Mouse (Mus musculus) kidney, adult 9 months (tissue): ENCODE results near the gene Vps41.

Experiments
- DNase-seq: peaks from one replicate; pipeline ENCODE4 v3.0.0; 2022

Vps41 gene

GRCm38 (mm10) chr13:18717185-18717584 lies at the start of gene Vps41:
Gene Vps41 (plus strand): TSS chr13:18717286.
- peak; percentile 91 for DNase-seq

- DNase-seq = peak; percentile 15
These were observed 18.5 kb upstream of the Vps41 start for GRCm38 (mm10) chr13:18698518-18699065.

DNA sequence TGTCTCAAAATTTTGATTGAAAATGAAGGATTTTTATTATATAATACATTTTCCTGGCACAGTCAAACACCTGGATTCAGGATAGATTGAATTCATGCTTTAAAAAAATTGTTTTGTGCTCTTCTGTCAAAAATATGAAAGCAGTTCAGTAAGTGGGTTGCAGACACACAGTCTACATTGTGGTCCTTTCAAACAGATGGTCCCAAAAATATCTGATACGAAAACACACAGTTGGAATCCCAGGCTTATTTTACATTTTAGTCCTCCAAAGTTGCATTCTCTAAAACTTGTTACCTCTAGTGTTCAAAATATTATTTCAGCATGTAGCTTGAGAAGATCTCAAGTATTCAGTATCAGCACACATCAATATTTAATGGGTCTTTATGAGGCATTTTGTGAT lies 5.4 kb upstream of the Vps41 start:
- no peak for DNase-seq

DNA sequence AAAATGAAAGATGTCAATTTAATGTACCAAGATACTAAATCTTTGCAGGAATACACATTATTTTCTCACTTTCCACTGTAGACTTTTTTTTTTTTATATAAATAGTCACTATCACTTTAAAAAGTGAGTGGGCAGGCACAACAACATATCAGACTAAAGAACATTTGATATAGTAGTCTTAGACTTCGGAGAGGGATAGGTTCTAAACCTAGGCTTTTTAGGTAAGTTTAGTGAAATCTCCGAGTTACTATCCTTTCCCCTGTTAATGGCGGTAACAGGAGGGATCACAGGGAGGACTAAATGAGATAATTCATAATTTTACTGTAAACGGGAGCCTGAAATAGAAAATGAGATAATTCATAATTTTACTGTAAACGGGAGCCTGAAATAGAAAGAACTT lies 379 bp upstream of the Vps41 start:
- no peak for DNase-seq

DNA sequence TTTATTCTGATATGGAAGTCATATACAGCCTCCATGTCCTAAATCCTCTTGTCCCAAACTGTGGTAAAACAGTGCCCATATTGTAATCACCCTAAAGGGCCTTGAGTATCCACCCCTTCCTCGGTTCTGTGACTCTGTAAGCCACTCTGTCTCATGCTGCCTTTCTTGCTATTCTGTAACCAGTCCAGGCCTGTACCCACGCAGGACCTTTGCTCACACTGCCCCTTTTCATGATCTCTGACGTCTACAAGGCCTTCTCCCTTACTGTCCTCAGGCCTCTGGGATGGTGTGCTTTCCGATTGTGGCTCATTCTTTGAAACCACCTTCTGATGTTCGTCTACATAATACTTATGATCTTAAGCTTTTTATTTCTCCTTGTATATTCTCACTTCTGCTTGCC lies 1.4 kb downstream of the Vps41 start:
- peak; percentile 40 for DNase-seq

GRCm38 (mm10) chr13:18730666-18731065 lies 13.6 kb downstream of the Vps41 start:
- no peak for DNase-seq

GRCm38 (mm10) chr13:18736590-18736989 lies 19.5 kb downstream of the Vps41 start:
- DNase-seq = no peak

DNA sequence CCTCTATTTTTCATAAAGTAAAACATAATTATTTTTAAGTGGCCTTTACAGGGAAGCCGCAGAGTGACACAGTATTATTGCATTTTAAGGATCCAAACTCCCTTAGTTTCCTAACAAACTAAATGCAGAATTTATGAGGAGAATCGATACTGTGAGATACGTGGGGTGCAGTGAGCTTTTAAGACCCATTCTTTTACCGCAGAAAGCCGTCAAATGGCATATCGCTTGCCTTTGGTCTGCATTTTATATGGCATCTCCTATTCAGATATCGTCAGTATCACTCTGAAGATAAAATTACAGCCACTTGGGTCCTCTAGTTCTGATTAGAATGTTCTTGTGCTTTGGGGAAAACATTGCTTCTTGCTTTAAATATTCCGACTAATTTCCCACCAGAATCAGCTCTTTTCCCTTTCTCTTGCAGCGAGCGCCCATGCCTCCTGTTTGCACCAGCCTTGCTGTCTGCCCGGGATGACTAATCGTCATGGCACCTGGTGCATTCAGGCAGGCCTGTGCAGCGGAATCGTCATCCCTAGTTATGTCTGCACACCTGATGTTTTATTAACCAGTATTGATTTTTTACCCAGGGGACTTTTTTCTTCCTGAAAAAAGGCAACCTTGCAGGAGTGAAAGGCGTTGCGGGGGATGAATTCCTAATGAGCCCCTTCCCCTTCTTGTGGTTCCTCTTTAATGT lies 26.6 kb downstream of the Vps41 start:
- DNase-seq = no peak

GRCm38 (mm10) chr13:18744266-18744652 lies 27.2 kb downstream of the Vps41 start:
- no peak for DNase-seq

DNA sequence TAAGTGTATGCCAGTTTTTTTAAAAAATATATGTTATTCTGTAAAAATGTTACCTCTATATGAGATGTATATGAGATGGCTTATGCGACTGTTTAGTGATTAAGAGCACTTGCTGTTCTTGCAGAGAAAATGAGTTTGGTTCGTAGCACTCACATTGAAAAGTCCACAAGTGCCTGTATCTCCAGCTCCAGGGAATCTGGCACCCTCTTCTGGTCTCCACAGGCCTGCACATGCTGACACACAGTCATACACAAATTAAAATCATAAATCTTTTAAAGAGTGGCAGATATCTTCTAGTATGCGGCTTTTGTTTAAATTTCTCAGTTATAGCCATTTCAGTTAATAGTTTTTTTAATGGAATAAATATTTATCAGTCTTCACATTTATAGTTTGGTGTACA lies 40.9 kb downstream of the Vps41 start:
- DNase-seq = peak; percentile 18

- peak; percentile 38 for DNase-seq
These were observed 42.4 kb downstream of the Vps41 start for GRCm38 (mm10) chr13:18759361-18760056.

GRCm38 (mm10) chr13:18761452-18761851 lies 44.4 kb downstream of the Vps41 start:
- DNase-seq = no peak

- no peak for DNase-seq
These were observed 50.8 kb downstream of the Vps41 start for GRCm38 (mm10) chr13:18767893-18768292.

DNA sequence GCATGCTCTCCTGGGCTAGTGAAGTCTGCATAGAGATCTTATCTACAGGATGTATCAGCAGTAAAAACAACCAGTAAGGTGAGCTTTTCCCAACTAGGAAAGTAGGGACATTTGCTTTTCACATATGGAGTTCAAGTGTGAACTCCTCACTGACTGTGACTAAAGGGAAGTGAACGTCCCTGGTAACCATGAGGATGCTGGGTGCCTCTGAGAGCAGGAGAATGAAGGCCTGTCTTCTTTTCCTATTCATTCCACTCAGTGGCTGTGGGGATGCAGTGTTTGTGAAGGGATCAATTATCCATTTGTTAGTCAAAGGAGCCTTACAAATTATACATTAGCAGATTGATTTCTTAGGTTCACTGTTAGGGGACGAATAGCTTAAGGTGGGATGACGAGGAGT lies 51.4 kb downstream of the Vps41 start:
- no peak for DNase-seq

- DNase-seq = no peak
These were observed 56.5 kb downstream of the Vps41 start for GRCm38 (mm10) chr13:18773437-18774198.

GRCm38 (mm10) chr13:18781250-18781649 lies 64.2 kb downstream of the Vps41 start:
- DNase-seq = no peak

- DNase-seq = no peak
These were observed 68.6 kb downstream of the Vps41 start for GRCm38 (mm10) chr13:18785702-18786101.

DNA sequence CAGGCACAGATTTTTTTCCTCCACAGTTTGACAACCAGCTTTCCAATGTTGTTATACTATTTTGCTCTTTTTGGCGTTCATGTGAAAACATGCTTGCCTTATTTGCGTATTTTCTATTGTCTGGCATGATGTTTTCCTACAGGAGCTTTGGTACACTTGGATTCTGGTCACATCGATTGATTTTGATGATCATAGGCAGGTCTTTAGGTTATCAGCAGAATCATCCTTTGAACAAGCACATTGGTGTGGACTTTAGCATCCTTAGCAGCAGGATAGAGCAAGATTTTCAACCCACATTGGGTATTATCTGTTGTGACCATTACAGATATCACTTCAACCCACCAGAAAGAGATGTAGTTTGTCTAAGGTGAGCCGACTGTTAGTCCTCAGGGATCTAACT lies 71.0 kb downstream of the Vps41 start:
- no peak for DNase-seq

- DNase-seq = no peak
These were observed 71.6 kb downstream of the Vps41 start for GRCm38 (mm10) chr13:18788689-18789088.

- no peak for DNase-seq
These were observed 72.6 kb downstream of the Vps41 start for GRCm38 (mm10) chr13:18789662-18790061.

DNA sequence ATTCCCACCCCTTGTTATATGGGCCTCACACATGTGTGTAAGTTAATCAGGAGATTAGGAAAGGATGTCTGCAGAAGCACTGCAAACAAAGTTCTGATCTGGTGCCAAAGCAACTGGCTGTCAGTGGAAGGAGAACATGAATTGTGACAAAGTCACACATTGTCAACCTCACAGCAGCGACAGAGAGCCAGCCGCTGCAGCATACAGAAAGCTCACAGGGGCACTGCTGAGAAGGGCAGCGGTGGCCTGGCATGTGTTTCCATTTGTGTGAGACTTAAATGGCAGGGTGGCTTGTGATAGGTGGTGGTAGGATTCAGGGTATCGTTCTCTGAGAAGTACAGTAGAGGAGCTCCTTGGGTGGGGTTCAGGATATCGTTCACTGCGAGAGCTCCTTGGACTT lies 73.0 kb downstream of the Vps41 start:
- no peak for DNase-seq

DNA sequence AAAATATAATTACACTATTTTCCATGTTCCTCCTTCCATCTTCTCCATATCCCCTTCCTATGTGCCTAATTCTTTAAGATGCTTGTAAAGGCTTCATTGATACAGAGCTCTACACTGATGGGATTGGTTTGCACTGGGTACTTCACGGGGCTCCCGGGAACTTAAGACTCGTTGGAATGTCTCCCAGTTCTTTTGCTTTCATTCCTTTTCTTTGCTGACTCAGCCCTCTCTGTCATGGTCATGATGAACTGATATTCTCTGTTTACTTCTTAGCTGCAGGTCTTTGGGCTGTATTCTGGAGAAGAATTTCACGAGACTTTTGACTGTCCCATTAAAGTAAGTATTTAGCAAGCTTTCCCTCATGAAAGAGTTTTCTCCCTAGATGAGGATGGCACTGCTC lies 74.2 kb downstream of the Vps41 start:
- DNase-seq = no peak

DNA sequence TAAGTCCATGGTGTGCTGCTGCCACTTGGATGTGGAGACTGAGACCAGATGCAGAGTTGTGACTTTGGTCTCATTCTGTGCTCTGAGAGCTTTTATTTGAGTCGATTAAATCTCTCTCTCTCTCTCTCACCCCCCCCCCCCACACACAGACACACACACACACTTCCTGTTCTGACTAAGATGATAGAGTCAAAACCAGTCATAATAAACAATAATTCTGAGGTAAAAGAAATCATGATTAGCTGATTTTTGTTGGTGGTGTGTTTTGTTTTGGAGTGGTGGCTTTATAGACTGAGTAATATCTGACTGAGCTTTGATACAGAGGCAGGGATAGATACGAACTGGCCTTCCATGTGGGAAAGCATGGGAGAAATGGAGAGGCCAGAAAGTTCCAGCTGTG lies 74.6 kb downstream of the Vps41 start:
- DNase-seq = no peak

DNA sequence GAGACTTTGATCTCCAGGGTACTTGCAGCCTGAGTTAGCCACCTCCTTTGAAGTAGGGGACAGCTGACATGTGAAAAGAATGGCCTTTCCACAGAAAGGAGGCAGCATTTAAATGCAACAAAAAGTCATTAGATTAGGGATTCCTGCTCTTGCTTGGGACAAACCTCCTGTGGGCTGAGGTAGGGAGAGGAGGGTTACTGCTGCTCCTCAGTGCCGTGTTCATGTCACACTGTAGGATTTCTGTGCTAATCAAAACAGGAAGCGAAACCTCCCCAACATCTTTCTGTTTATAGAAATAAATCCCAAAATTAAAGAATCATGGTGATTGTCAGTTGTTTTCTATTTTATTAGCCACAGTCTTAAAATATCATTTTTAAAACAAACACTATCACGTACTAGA lies 77.4 kb downstream of the Vps41 start:
- no peak for DNase-seq
